Mouse (Mus musculus): ENCODE measurements around the gene Fam19a3.

- TF ChIP-seq CTCF (IDR thresholded peaks at IDR 0.05; ENCODE audit: extremely low read depth, insufficient read length, insufficient replicate concordance, low read depth, low read length): no peak
- TF ChIP-seq POLR2A (IDR thresholded peaks at IDR 0.05; ENCODE audit: low read depth, low read length): no peak
Observed at GRCm38 (mm10) chr3:104794953-104795470, 13.4 kb upstream of the Fam19a3 start.
